Mouse (Mus musculus) gastrocnemius, postnatal 4 days (tissue): ENCODE data around the gene Adgrg2. TPM values are rescaled to one million over a fixed set of nuclear protein-coding genes. Genes with fewer than 3 reads are reported as not detected.

Experiments
- DNase-seq, 2 experiments: peaks; one replicate each; pipeline ENCODE4 v3.0.0; 2021 to 2022; ENCODE audit warnings: low spot score in 2 of 2, mixed read lengths in 2 of 2
- long read RNA-seq, 2 experiments: library from polyadenylated mRNA; stranded (forward); transcript quantifications; one replicate each; pipeline ENCODE4 v2.0.0; 2021
- total RNA-seq, 2 experiments: library from RNA; stranded (reverse); gene quantifications; 2 replicates each; pipeline ENCODE4 v1.2.3; 2021

Adgrg2 gene
- total RNA-seq: 1 to 10 TPM; 4.9 to 7.4 TPM
- long read RNA-seq, experiment 1, full-length matches to known transcripts: 2 of 2 reads
- long read RNA-seq, experiment 1, partial matches to known transcripts: 0 of 2 reads
- long read RNA-seq, experiment 1, other reads (novel, unspliced or antisense): 0 of 2 reads
- long read RNA-seq, experiment 2: 0 reads

- DNase-seq: peak; percentile 20 to 23
Observed at GRCm38 (mm10) chrX:160390464-160390956, at the start of gene Adgrg2. TSS of gene Adgrg2 (plus strand) at chrX:160390690.

GRCm38 (mm10) chrX:160350995-160351394 is 39.5 kb upstream of the Adgrg2 start:
- DNase-seq: no peak

- no peak for DNase-seq
Observed at GRCm38 (mm10) chrX:160351967-160352677, 38.4 kb upstream of the Adgrg2 start.

GRCm38 (mm10) chrX:160384748-160385501 is 5.6 kb upstream of the Adgrg2 start:
- DNase-seq: no peak

GRCm38 (mm10) chrX:160385502-160385772 is 5.1 kb upstream of the Adgrg2 start:
- no peak for DNase-seq

GRCm38 (mm10) chrX:160412930-160413453 is 22.5 kb downstream of the Adgrg2 start:
- DNase-seq: no peak

GRCm38 (mm10) chrX:160413881-160414395 is 23.4 kb downstream of the Adgrg2 start:
- no peak for DNase-seq

GRCm38 (mm10) chrX:160418397-160418796 is 27.9 kb downstream of the Adgrg2 start:
- peak in 1 of 2 experiments; percentile 5 for DNase-seq

- no peak for DNase-seq
Observed at GRCm38 (mm10) chrX:160423737-160424136, 33.2 kb downstream of the Adgrg2 start.

GRCm38 (mm10) chrX:160426486-160426885 is 36.0 kb downstream of the Adgrg2 start:
- no peak for DNase-seq

GRCm38 (mm10) chrX:160426930-160427329 is 36.4 kb downstream of the Adgrg2 start:
- DNase-seq: no peak

GRCm38 (mm10) chrX:160432192-160432591 is 41.7 kb downstream of the Adgrg2 start:
- no peak for DNase-seq

- DNase-seq: peak in 1 of 2 experiments; percentile 7
Observed at GRCm38 (mm10) chrX:160441272-160441671, 50.8 kb downstream of the Adgrg2 start.

GRCm38 (mm10) chrX:160448351-160448750 is 57.9 kb downstream of the Adgrg2 start:
- DNase-seq: no peak

GRCm38 (mm10) chrX:160449363-160449762 is 58.9 kb downstream of the Adgrg2 start:
- no peak for DNase-seq

- no peak for DNase-seq
Observed at GRCm38 (mm10) chrX:160455686-160456085, 65.2 kb downstream of the Adgrg2 start.

- no peak for DNase-seq
Observed at GRCm38 (mm10) chrX:160471257-160471786, 80.8 kb downstream of the Adgrg2 start.

- no peak for DNase-seq
Observed at GRCm38 (mm10) chrX:160489784-160490183, 99.3 kb downstream of the Adgrg2 start.

GRCm38 (mm10) chrX:160494333-160494732 is 103.8 kb downstream of the Adgrg2 start:
- DNase-seq: no peak

GRCm38 (mm10) chrX:160494921-160495320 is 104.4 kb downstream of the Adgrg2 start:
- DNase-seq: no peak

GRCm38 (mm10) chrX:160496473-160496872 is 106.0 kb downstream of the Adgrg2 start:
- no peak for DNase-seq
